ENCODE assay signal across 9 mouse cellular contexts in the genomic region with DNA sequence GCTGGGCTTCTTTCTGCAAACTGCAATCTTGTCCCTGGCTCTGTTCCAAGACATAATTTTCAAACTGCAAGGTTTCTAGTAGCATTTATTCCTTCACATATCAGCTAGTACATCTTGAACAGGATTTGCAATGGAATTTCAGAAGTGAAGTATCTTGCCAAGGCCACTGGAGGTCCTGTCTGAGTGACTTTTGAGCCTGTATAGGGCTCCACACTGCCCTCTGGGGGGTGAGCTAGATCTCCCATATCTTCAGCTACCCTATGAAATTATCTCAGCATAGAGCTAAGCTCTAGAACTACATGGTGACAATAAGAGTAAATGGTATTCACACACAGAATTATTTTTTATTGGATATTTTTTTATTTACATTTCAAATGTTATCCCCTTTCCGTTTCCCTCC. TPM values are rescaled to one million over a fixed set of nuclear protein-coding genes. Genes with fewer than 3 reads are reported as not detected.
DNase-seq lines count a peak whose midpoint lies in the region; ATAC-seq and TF ChIP-seq lines count a peak whose summit lies in the region.
"Had no signal": no experiment of that assay in that cellular context is flagged by ENCODE, and none has a peak within 500 bp of the region (broad histone marks: within the 10 kb centered on the region; RNA-seq: fewer than 3 reads in every experiment).

No protein-coding gene starts in this region.

- no peak overlapping the region for H3K9ac ChIP-seq in lung, postnatal 0 days (replicated peaks; ENCODE audit: low read depth)
- H3K9ac ChIP-seq in midbrain, embryonic 14.5 days (replicated peaks; ENCODE audit: low read length): no peak overlapping the region
- H3K9ac ChIP-seq: lung, embryonic 15.5 days had no signal

- DNase-seq in adrenal gland, postnatal 14 days: peak; percentile 42
- no peak for DNase-seq in adrenal gland, adult 18-20 months (ENCODE audit: low spot score in 2 of 2)
- peak; percentile 83 for DNase-seq in 416B (ENCODE audit: low read depth)
- DNase-seq in c-Kit-positive CD71-positive TER-119-positive erythroid progenitor cells, embryonic 14.5 days (ENCODE audit: low spot score): peak; percentile 47
- DNase-seq in lung, postnatal 0 days (ENCODE audit: low spot score): peak; percentile 58
- peak; percentile 64 for DNase-seq in thymus, adult 2 months
- no peak for DNase-seq in left cerebral cortex, postnatal 36 days (ENCODE audit: low spot score in 2 of 2)
- DNase-seq in midbrain, embryonic 14.5 days: no peak

- H3K4me2 ChIP-seq in lung, postnatal 0 days (replicated peaks; ENCODE audit: low read depth, low read length): no peak overlapping the region
- H3K4me2 ChIP-seq in midbrain, embryonic 14.5 days (ENCODE audit: low read length): no peak overlapping the region
- H3K4me2 ChIP-seq: lung, embryonic 15.5 days had no signal

- 89% methylated on average over 1 of the region's 1 CpGs for WGBS in lung, postnatal 0 days
- 94% methylated on average over 1 of the region's 1 CpGs for WGBS in thymus, adult 2 months
- 96% methylated on average over 1 of the region's 1 CpGs for WGBS in midbrain, embryonic 14.5 days

- H3K4me3 ChIP-seq in lung, postnatal 0 days (ENCODE audit: low read depth, low read length): no peak overlapping the region
- no peak overlapping the region for H3K4me3 ChIP-seq in thymus, adult 2 months (ENCODE audit: control insufficient read depth, insufficient read depth, low read length)
- no peak overlapping the region for H3K4me3 ChIP-seq in midbrain, embryonic 14.5 days (replicated peaks; ENCODE audit: low read depth, low read length)
- H3K4me3 ChIP-seq: lung, embryonic 15.5 days had no signal

- H3K9me3 ChIP-seq in lung, postnatal 0 days (ENCODE audit: low read length): no peaks in the 10 kb centered on the region
- no peaks in the 10 kb centered on the region for H3K9me3 ChIP-seq in midbrain, embryonic 14.5 days (ENCODE audit: control insufficient read depth, low read length)
- H3K9me3 ChIP-seq: lung, embryonic 15.5 days had no signal

- ATAC-seq in lung, postnatal 0 days: no peak
- no peak for ATAC-seq in midbrain, embryonic 14.5 days (ENCODE audit: low FRiP score, low TSS enrichment)

- no peak for TF ChIP-seq EP300 in lung, postnatal 0 days (IDR thresholded peaks at IDR 0.05)

- no peaks in the 10 kb centered on the region for H3K27me3 ChIP-seq in lung, postnatal 0 days (replicated peaks; ENCODE audit: insufficient read depth, low read length)
- no peaks in the 10 kb centered on the region for H3K27me3 ChIP-seq in thymus, adult 2 months (ENCODE audit: control insufficient read depth, insufficient read depth, low read length)
- no peaks in the 10 kb centered on the region for H3K27me3 ChIP-seq in midbrain, embryonic 14.5 days (ENCODE audit: control insufficient read depth, insufficient read depth, low read length)
- H3K27me3 ChIP-seq: lung, embryonic 15.5 days had no signal

- no peaks in the 10 kb centered on the region for H3K4me1 ChIP-seq in lung, postnatal 0 days (ENCODE audit: insufficient read depth, low read depth, low read length)
- no peaks in the 10 kb centered on the region for H3K4me1 ChIP-seq in thymus, adult 2 months (replicated peaks; ENCODE audit: control insufficient read depth, insufficient read depth, low read length)
- H3K4me1 ChIP-seq in midbrain, embryonic 14.5 days (ENCODE audit: control insufficient read depth, insufficient read depth, low read length): no peaks in the 10 kb centered on the region
- H3K4me1 ChIP-seq: lung, embryonic 15.5 days had no signal

- no peaks in the 10 kb centered on the region for H3K36me3 ChIP-seq in lung, postnatal 0 days (ENCODE audit: insufficient read depth, low read length)
- no peaks in the 10 kb centered on the region for H3K36me3 ChIP-seq in thymus, adult 2 months (ENCODE audit: control insufficient read depth, insufficient read depth, low read length)
- no peaks in the 10 kb centered on the region for H3K36me3 ChIP-seq in midbrain, embryonic 14.5 days (ENCODE audit: control insufficient read depth, insufficient read depth, low read length)
- H3K36me3 ChIP-seq: lung, embryonic 15.5 days had no signal

- no peak for TF ChIP-seq POLR2A in thymus, adult 2 months (IDR thresholded peaks at IDR 0.05; ENCODE audit: control insufficient read depth, extremely low read depth, insufficient read depth, low read length, poor library complexity)

- TF ChIP-seq CTCF in lung, postnatal 0 days (IDR thresholded peaks at IDR 0.05): peak; percentile 70
- TF ChIP-seq CTCF in thymus, adult 2 months (IDR thresholded peaks at IDR 0.05; ENCODE audit: borderline replicate concordance, control insufficient read depth, extremely low read depth, insufficient read depth, low read length, poor library complexity): no peak

- no peak overlapping the region for H3K27ac ChIP-seq in lung, postnatal 0 days (ENCODE audit: low read length)
- H3K27ac ChIP-seq in thymus, adult 2 months (ENCODE audit: control insufficient read depth, insufficient read depth, low read length): no peak overlapping the region
- no peak overlapping the region for H3K27ac ChIP-seq in midbrain, embryonic 14.5 days (replicated peaks; ENCODE audit: low read depth, low read length)
- H3K27ac ChIP-seq: lung, embryonic 15.5 days had no signal

- intact Hi-C loops in left cerebral cortex, postnatal 36 days (cut with DNase I): no loop called here

RNA-seq across cellular contexts. Expression of gene Ccr5, which starts 2.9 kb away (rescaled TPM):
- total RNA-seq in adrenal gland, postnatal 14 days (2021): 1.4 and 2.1 TPM in 2 replicates
- total RNA-seq in adrenal gland, adult 18-20 months (2021): 1 to 10 TPM; 4.1 TPM
- polyA plus RNA-seq in lung, postnatal 0 days (2015; fragmentation: Nextera tagmentation; extraction: Ambion mirVana): 0.92 and 1.3 TPM in 2 replicates
- polyA plus RNA-seq in thymus, adult 2 months (2012; rRNA removed): 0.88 and 3.2 TPM in 2 replicates
- 1 to 10 TPM; 6.0 to 8.4 TPM for total RNA-seq in left cerebral cortex, postnatal 36 days (2021)
- polyA plus RNA-seq in midbrain, embryonic 14.5 days (2014; fragmentation: Nextera tagmentation; extraction: Ambion mirVana): 0.39 and 1.3 TPM in 2 replicates

RNA-seq across cellular contexts. Expression of gene Ccr2, which starts 16.7 kb away (rescaled TPM):
- 1.9 and 3.3 TPM in 2 replicates for total RNA-seq in adrenal gland, postnatal 14 days (2021)
- total RNA-seq in adrenal gland, adult 18-20 months (2021): 1 to 10 TPM; 1.2 to 1.5 TPM
- polyA plus RNA-seq in lung, postnatal 0 days (2015; fragmentation: Nextera tagmentation; extraction: Ambion mirVana): 6.7 and 7.8 TPM in 2 replicates
- 1.9 and 2.7 TPM in 2 replicates for polyA plus RNA-seq in thymus, adult 2 months (2012; rRNA removed)
- total RNA-seq in left cerebral cortex, postnatal 36 days (2021): under 1 TPM; 0.29 to 0.39 TPM
- 0.54 TPM in 1 of 2 replicates, not detected in the other for polyA plus RNA-seq in midbrain, embryonic 14.5 days (2014; fragmentation: Nextera tagmentation; extraction: Ambion mirVana)

Comparison
In these comparisons a context has a peak if more than half of its experiments do, and no peak if none do; other contexts are left out.
1. DNase-seq: peak in adrenal gland, postnatal 14 days (single experiment), 416B (single experiment), c-Kit-positive CD71-positive TER-119-positive erythroid progenitor cells, embryonic 14.5 days (single experiment), lung, postnatal 0 days (single experiment) and thymus, adult 2 months (single experiment); none in adrenal gland, adult 18-20 months (0 of 2), left cerebral cortex, postnatal 36 days (0 of 2) and midbrain, embryonic 14.5 days (single experiment).